Mouse (Mus musculus): ENCODE data around the gene Ptprn2. TPM values are rescaled to one million over a fixed set of nuclear protein-coding genes. Genes with fewer than 3 reads are reported as not detected.

Ptprn2 gene
- total RNA-seq, 1 experiment from 2014 or later = 0.12 TPM

DNA sequence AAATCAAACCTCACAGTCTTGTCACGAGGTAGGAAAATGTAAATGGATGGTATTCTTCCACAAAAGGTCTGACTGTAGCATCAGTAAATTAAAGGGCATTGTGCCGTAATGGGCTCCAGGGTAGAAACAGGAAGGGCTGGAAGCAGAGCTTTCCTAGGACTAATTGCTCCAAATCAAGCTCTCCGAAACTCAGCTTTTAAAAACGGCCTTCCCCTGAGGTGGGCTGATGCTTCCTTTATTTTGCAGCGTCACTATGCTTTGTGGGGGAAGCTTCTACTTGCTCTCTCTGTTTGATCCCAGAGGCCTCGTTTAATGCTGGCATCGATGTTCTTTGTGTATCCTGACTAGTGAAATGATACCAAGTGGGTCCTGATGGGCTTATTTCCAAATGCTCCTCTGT, 718.0 kb downstream of the Ptprn2 start:
- ATAC-seq (ENCODE audit: extremely low read depth, insufficient number of reproducible peaks, low FRiP score, poor library complexity, severe bottlenecking) = no peak

GRCm38 (mm10) chr12:117204905-117205304, 719.4 kb downstream of the Ptprn2 start:
- ATAC-seq (ENCODE audit: extremely low read depth, insufficient number of reproducible peaks, low FRiP score, poor library complexity, severe bottlenecking) = no peak

- ATAC-seq (ENCODE audit: extremely low read depth, insufficient number of reproducible peaks, low FRiP score, poor library complexity, severe bottlenecking) = no peak
Measured at GRCm38 (mm10) chr12:117207421-117208120, 722.1 kb downstream of the Ptprn2 start.

DNA sequence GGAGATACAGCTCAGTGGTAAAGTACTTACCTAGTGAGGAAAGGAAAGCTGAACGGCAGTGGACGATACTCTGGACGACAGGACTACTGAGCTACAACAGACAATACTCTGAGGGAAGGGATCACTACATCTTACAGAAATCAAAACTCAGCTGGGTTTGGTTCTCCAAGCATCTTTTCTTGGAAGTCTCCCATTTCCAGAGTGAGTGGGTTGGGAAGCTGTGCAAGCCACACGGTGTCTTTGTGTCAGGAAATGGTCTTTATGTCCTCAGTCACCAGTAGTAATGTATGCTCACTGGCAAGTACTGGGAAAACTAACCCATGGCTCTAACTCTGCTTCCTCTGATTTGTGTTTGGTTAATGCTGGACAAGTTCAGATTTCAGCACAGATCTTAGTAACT, 724.9 kb downstream of the Ptprn2 start:
- no peak for ATAC-seq (ENCODE audit: extremely low read depth, insufficient number of reproducible peaks, low FRiP score, poor library complexity, severe bottlenecking)

DNA sequence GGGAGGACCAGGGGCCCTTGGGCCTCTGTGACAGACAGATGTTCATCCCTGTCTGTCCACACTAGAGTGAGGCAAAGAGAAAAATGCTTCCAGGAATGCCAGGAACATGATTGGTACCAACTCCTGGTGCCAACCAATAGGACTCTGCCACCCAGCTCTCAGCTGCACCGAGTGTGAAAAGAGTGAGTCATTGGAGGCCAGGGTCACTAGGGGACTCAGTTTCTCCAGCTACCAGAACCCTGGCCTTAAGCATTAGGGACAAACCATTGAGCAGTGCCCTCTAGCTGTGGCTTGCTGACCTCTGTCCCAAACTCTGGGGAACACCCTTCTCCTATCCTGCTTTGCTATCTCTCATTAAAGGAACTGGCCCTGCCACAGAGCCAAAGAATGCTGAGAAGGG, 728.0 kb downstream of the Ptprn2 start:
- no peak for ATAC-seq (ENCODE audit: extremely low read depth, insufficient number of reproducible peaks, low FRiP score, poor library complexity, severe bottlenecking)

- ATAC-seq (ENCODE audit: extremely low read depth, insufficient number of reproducible peaks, low FRiP score, poor library complexity, severe bottlenecking) = no peak
Measured at GRCm38 (mm10) chr12:117214272-117214671, 728.8 kb downstream of the Ptprn2 start.

- no peak for ATAC-seq (ENCODE audit: extremely low read depth, insufficient number of reproducible peaks, low FRiP score, poor library complexity, severe bottlenecking)
Measured at GRCm38 (mm10) chr12:117214919-117215318, 729.4 kb downstream of the Ptprn2 start.

DNA sequence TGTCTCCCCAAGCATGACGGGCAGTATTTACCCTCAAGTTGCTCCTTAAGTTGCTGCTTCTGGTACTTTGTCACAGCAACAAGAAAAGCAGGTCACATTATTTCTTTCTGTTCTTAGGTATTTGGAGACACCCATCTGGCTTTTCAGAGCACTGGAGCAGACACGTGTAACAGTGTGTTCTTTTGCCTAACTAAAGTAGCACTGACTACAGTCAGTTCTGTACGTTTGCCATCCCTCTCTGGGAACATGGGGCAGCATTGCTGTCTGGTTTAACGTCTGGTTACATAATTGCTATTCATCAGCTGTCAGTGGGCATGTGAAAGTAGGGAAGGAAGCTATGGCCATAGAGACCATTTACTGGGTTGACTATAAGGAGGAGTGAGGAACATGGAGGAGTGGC, 736.4 kb downstream of the Ptprn2 start:
- ATAC-seq (ENCODE audit: extremely low read depth, insufficient number of reproducible peaks, low FRiP score, poor library complexity, severe bottlenecking) = no peak

DNA sequence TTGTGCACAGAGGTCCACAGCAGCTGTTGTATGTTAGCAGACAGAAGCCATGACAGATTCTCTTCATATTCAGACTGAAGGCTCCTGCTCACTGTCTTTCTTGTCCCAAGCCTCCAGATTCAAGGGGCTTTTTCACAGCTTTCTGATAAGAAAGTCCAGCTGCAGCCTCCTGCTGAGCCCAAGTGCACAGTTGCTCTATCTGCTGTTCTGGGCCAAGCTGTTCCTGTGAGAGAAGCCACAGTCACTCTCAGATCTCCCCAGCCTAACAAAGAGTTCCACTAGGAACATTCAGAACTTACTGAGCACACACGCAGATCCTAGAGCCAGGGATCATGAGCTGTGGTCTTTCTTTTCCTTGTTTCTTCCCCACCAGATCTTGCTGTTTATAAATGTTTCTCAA, 738.5 kb downstream of the Ptprn2 start:
- ATAC-seq (ENCODE audit: extremely low read depth, insufficient number of reproducible peaks, low FRiP score, poor library complexity, severe bottlenecking) = no peak

DNA sequence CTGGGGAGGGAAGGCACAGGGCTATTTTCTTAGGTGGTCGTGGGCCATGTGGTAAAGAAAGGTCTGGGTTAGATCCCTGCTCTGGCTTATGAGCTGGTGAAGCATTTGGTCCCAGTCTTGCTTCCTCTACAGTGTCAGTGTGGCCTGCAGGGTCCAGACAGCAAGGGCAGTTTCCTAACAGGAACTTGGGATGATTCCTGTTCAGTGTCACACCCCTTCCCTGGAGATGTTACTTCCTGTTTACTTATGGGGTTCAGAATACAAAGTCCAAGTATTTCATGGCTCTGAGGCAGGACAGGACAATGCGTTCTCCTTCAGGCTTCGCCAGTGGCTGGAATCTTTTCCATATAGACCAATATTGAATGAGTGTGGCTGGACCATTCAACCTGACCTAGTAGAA, 741.7 kb downstream of the Ptprn2 start:
- no peak for ATAC-seq (ENCODE audit: extremely low read depth, insufficient number of reproducible peaks, low FRiP score, poor library complexity, severe bottlenecking)

DNA sequence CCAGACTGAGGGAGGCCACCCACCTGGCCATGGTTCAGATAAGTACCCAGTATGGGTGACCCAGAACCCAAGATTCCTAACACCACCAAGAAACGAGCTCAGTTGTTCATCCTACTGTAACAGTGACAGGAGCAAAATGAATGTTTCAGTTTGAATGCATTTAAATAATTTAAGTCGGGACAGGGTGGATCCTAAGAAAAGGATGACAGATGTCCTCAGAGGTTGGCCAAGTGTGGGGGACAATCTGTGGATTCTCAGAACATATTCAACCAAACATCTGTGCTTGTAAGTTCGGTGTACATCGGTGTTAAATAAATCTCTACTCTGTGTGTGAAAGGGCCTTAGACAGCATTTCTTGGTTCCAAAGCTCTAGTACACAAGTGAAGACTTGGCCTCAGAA, 743.9 kb downstream of the Ptprn2 start:
- ATAC-seq (ENCODE audit: extremely low read depth, insufficient number of reproducible peaks, low FRiP score, poor library complexity, severe bottlenecking) = no peak

GRCm38 (mm10) chr12:117230282-117230681, 744.8 kb downstream of the Ptprn2 start:
- no peak for ATAC-seq (ENCODE audit: extremely low read depth, insufficient number of reproducible peaks, low FRiP score, poor library complexity, severe bottlenecking)

- no peak for ATAC-seq (ENCODE audit: extremely low read depth, insufficient number of reproducible peaks, low FRiP score, poor library complexity, severe bottlenecking)
Measured at GRCm38 (mm10) chr12:117231850-117232249, 746.3 kb downstream of the Ptprn2 start.

GRCm38 (mm10) chr12:117235114-117235513, 749.6 kb downstream of the Ptprn2 start:
- ATAC-seq (ENCODE audit: extremely low read depth, insufficient number of reproducible peaks, low FRiP score, poor library complexity, severe bottlenecking) = no peak

- no peak for ATAC-seq (ENCODE audit: extremely low read depth, insufficient number of reproducible peaks, low FRiP score, poor library complexity, severe bottlenecking)
Measured at GRCm38 (mm10) chr12:117236020-117236734, 750.7 kb downstream of the Ptprn2 start.

GRCm38 (mm10) chr12:117236981-117237380, 751.5 kb downstream of the Ptprn2 start:
- ATAC-seq (ENCODE audit: extremely low read depth, insufficient number of reproducible peaks, low FRiP score, poor library complexity, severe bottlenecking) = no peak

DNA sequence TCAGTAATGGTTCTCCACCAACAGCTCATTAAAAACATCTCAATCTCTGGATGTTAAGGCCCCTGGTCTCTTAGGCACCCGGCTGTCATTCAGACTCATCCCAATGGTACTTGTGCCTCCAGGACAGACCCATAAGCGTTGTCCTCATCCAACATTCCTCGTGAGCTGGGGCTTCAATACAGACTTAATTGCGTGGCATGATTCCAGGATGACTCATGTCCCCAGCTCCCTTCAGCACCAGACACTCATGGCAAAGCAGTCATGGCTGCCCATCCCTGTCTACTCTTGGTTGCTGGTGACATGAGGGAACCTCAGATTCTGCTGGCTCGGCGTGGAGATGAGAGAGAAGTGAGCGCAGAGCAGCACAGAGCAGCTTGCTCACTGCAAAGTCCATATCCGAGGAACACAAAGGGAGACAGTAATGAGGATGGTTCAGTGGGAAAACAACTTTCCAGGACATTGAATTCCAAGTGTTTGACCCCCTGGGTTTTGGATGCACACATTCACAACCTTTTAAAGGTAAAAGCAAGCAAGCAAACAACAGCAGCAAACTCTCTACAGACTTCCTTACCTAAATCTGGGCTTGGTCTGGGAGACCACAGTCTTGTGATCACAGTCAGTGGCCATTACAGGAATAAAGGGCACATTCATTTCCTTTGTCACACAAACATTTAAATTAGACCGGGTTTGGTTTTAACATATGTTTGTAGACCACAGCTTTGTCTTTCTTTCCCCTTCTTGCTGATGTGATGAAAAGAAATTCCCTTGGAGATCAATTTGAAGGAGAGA, 754.6 kb downstream of the Ptprn2 start:
- no peak for ATAC-seq (ENCODE audit: extremely low read depth, insufficient number of reproducible peaks, low FRiP score, poor library complexity, severe bottlenecking)

GRCm38 (mm10) chr12:117242181-117242580, 756.7 kb downstream of the Ptprn2 start:
- ATAC-seq (ENCODE audit: extremely low read depth, insufficient number of reproducible peaks, low FRiP score, poor library complexity, severe bottlenecking) = no peak

- no peak for ATAC-seq (ENCODE audit: extremely low read depth, insufficient number of reproducible peaks, low FRiP score, poor library complexity, severe bottlenecking)
Measured at GRCm38 (mm10) chr12:117245885-117246478, 760.5 kb downstream of the Ptprn2 start.

Measured in neutrophil, adult 5-6 weeks (primary cell).